Mouse (Mus musculus): Measurements from ENCODE around the gene Tmem200a.

DNA sequence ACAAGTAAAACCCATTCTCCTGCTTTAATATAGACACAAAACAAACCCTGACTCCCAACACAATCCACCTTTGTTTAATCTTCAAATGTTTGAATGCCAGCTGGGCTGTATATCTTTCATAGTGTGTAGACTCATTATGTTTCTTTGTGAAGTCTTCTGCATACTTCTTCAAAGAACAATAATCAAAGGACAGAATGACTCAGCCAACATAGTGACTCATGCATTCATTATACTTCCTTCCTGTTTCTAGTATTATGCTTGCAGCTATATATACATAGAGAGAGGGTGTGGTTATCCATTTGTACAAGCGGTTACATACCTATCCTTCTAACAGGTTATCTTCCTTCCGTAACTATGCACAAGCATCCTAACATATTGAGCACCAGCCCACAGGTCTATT, 160.7 kb downstream of the Tmem200a start:
- TF ChIP-seq GATA2 (IDR thresholded peaks at IDR 0.05; ENCODE audit: borderline replicate concordance, low read depth, low read length) (no peak), CTCF (IDR thresholded peaks at IDR 0.05; ENCODE audit: low read depth, low read length) (no peak), TAL1 (conservative IDR thresholded peaks at IDR 0.05; ENCODE audit: low read depth, low read length) (no peak), GATA1 (IDR thresholded peaks at IDR 0.05; ENCODE audit: borderline replicate concordance, low read length) (no peak)
